Mouse (Mus musculus) liver, embryonic 11.5 days (tissue): Measurements from ENCODE around the gene Sgta. TPM values are rescaled to one million over a fixed set of nuclear protein-coding genes. Genes with fewer than 3 reads are reported as not detected.
A peak's percentile ranks its signal among the peaks of the same experiment; 100 is the strongest.

Experiments
- ATAC-seq: fragments of 200-750 bp; cut with Nextera tagmentation; replicated peaks from 2 replicates; pipeline ENCODE4 v1.8.0; 2017; ENCODE audit warnings: moderate number of reproducible peaks, mild to moderate bottlenecking, moderate TSS enrichment, moderate library complexity; ENCODE audit not compliant: low FRiP score
- DNase-seq: peaks from one replicate; pipeline ENCODE4 v3.0.0-alpha.2; 2017; ENCODE audit warnings: low spot score
- H3K27ac ChIP-seq: fragments of 300-500 bp; sonication (generic); 2 replicates; pipeline ENCODE4 v1.5.1; 2014; ENCODE audit warnings: mild to moderate bottlenecking, low read depth, low read length, control low read depth
- H3K27me3 ChIP-seq: fragments of 300-500 bp; sonication (generic); replicated peaks from 2 replicates; pipeline ENCODE4 v1.6.1; 2014; ENCODE audit warnings: low read length, mixed read lengths; ENCODE audit not compliant: control insufficient read depth, insufficient read depth
- H3K36me3 ChIP-seq: fragments of 300-500 bp; sonication (generic); 2 replicates; pipeline ENCODE4 v1.6.1; 2014; ENCODE audit warnings: mild to moderate bottlenecking, low read length, moderate library complexity, mixed read lengths; ENCODE audit not compliant: control insufficient read depth, insufficient read depth
- H3K4me1 ChIP-seq: fragments of 300-500 bp; sonication (generic); replicated peaks from 2 replicates; pipeline ENCODE4 v1.6.1; 2014; ENCODE audit warnings: low read length, mixed read lengths; ENCODE audit not compliant: control insufficient read depth, insufficient read depth
- H3K4me2 ChIP-seq: fragments of 300-500 bp; sonication (generic); 2 replicates; pipeline ENCODE4 v1.6.1; 2014; ENCODE audit warnings: mild to moderate bottlenecking, control low read depth, moderate library complexity
- H3K4me3 ChIP-seq: fragments of 300-500 bp; sonication (generic); 2 replicates; pipeline ENCODE4 v1.5.1; 2014; ENCODE audit warnings: low read depth, low read length, control low read depth
- H3K9ac ChIP-seq: fragments of 300-500 bp; sonication (generic); 2 replicates; pipeline ENCODE4 v1.6.1; 2014; ENCODE audit warnings: low read depth, low read length, control low read depth
- H3K9me3 ChIP-seq: fragments of 300-500 bp; sonication (generic); 2 replicates; pipeline ENCODE4 v1.6.1; 2016; ENCODE audit warnings: low read length, inconsistent platforms, mixed read lengths; ENCODE audit not compliant: control insufficient read depth
- WGBS: fragments of 180-500 bp; shearing (Covaris S2); extraction: QIAGEN DNeasy Blood & Tissue Kit; methylation state at CpG from one replicate; pipeline ENCODE4 v1.1.7; 2014; 5-methylcytosine and 5-hydroxymethylcytosine counted together
- polyA plus RNA-seq: library from polyadenylated mRNA; unstranded; fragments of >200 nt; fragmentation: Nextera tagmentation; extraction: Ambion mirVana; gene quantifications from 2 replicates; pipeline ENCODE4 v1.2.1, GENCODE M21; 2014

Gene Sgta
- 147 and 153 TPM in 2 replicates for polyA plus RNA-seq

GRCm38 (mm10) chr10:81059603-81060543 is at the start of gene Sgta:
Sgta (minus strand) TSS chr10:81060181.
- peaks cover 7% of the 10 kb centered on the region for H3K4me1 ChIP-seq
- no peaks in the 10 kb centered on the region for H3K27me3 ChIP-seq
- peak within 1 kb of the TSS; percentile 26; the same call in 1 of the 2 replicates for H3K27ac ChIP-seq
- H3K36me3 ChIP-seq = peaks cover 4% of the 10 kb centered on the region; the same call in 1 of the 2 replicates
- DNase-seq (peak; percentile 97), ATAC-seq (peak; percentile 90)
- H3K4me2 ChIP-seq = peak within 1 kb of the TSS; percentile 91
- peak within 1 kb of the TSS; percentile 91 for H3K4me3 ChIP-seq
- under 1% methylated on average over 48 of the region's 48 CpGs for WGBS
- peak within 1 kb of the TSS; percentile 83 for H3K9ac ChIP-seq
- no peaks in the 10 kb centered on the region for H3K9me3 ChIP-seq

GRCm38 (mm10) chr10:81106113-81106721 is 46.2 kb upstream of the Sgta start:
- Histone ChIP-seq H3K9me3 (no peaks in the 10 kb centered on the region), H3K4me1 (peaks cover 25% of the 10 kb centered on the region), H3K36me3 (peaks cover 28% of the 10 kb centered on the region), H3K27me3 (no peaks in the 10 kb centered on the region), H3K4me2 (peak overlapping the region; percentile 94), H3K9ac (peak overlapping the region; percentile 94), H3K4me3 (peak overlapping the region; percentile 94), H3K27ac (peak overlapping the region; percentile 99)
- WGBS = 0% methylated on average over 35 of the region's 35 CpGs
- ATAC-seq (peak; percentile 89), DNase-seq (peak; percentile 89)

GRCm38 (mm10) chr10:81105565-81106112 is 45.7 kb upstream of the Sgta start, which contains the start of gene Map2k2:
Map2k2 (plus strand) TSS chr10:81105915.
- H3K9ac ChIP-seq = peak within 1 kb of the TSS; percentile 94
- DNase-seq (peak; percentile 92), ATAC-seq (peak; percentile 90)
- peak within 1 kb of the TSS; percentile 94 for H3K4me2 ChIP-seq
- H3K27me3 ChIP-seq = no peaks in the 10 kb centered on the region
- peak within 1 kb of the TSS; percentile 99 for H3K27ac ChIP-seq
- peaks cover 26% of the 10 kb centered on the region for H3K4me1 ChIP-seq
- no peaks in the 10 kb centered on the region for H3K9me3 ChIP-seq
- WGBS = under 1% methylated on average over 56 of the region's 56 CpGs
- H3K36me3 ChIP-seq = peaks cover 23% of the 10 kb centered on the region
- H3K4me3 ChIP-seq = peak within 1 kb of the TSS; percentile 94

DNA sequence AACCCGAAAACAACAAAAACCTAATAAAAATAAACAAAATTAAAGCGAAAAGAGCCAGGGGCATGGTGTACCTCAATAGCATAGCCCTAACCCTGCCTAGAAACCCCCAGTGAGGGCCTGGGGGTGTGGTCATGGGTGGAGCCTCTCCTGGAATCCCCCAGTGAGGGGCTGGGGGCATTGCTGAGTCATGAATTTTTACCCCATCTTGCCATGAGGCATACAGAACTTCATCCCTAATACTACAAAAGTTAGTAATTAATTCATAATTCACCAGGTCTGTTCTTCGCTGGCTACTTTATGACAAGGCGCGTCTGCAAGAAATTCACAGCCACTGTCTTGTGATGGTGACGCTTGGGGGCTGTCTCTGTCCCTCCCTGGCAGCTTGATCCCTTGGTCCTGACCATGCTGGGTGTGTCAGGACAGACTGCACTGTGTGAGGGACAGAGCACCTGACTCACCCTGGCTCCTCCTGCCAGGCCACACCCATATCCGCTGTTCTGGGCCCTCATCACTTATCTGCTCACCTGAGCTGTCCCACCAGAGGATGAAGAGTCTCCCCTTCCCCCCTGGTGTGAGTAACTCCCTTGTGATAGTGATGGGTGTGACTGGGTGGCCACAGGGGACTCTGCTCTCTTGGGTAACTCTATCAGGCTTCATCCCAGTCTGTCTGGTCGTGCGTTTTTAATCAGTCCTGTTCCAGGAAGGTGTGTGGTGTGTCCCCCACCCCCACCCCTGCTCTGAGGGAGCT is 35.1 kb upstream of the Sgta start:
- H3K27me3 ChIP-seq = peaks cover 2% of the 10 kb centered on the region; the same call in 1 of the 2 replicates
- H3K9ac ChIP-seq = no peak overlapping the region
- H3K4me3 ChIP-seq = no peak overlapping the region
- H3K4me2 ChIP-seq = peak overlapping the region; percentile 21; the same call in 1 of the 2 replicates
- H3K9me3 ChIP-seq = 0 out of 2 replicates have a peak, but pooled peaks cover 3% of the 10 kb centered on the region
- H3K36me3 ChIP-seq = no peaks in the 10 kb centered on the region
- peaks cover 37% of the 10 kb centered on the region for H3K4me1 ChIP-seq
- 44% methylated on average over 9 of the region's 9 CpGs for WGBS
- DNase-seq (peak; percentile 60), ATAC-seq (peak; percentile 92)
- peak overlapping the region; percentile 15 for H3K27ac ChIP-seq

DNA sequence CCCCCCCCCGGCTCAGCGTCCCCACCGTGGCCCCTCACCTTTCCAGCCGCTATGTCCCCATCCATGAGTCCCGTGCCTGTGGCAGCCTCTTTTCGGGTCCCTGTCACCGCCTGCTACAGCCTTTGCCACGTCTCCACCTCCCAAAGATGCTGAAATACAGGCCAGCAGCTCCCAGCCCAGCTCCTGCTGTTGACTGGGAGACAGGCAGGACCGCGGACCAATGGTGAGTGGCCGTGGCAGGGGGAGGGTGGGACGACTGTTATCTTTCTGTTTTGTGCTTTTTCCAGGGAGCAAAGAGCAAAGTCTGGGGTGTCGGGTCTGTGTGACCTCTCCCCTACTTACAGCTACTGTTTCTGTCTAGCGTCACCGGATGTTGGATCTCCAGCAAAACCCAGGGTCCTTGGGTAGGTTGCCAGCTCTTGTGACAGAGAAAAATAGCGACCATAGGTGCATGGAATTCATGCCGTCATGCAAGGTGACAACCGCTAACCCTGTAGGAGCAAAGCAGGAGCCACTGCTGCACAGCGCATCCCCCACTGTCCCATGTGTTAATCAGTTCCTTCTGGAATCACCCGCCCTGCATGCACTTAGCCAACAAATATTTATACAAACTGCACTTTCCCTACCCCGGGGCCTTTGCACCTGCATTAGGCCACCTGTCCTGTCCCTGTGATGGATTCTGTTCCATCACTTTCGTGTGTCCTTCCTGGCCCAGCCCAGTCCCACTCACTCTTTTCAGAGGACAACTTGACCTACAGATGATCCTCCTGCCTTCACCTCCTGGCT is 32.7 kb upstream of the Sgta start:
- ATAC-seq (peak; percentile 58), DNase-seq (peak; percentile 78)
- H3K4me1 ChIP-seq = peaks cover 37% of the 10 kb centered on the region
- H3K36me3 ChIP-seq = peaks cover under 1% of the 10 kb centered on the region; the same call in 1 of the 2 replicates
- 0 out of 2 replicates have a peak overlapping the region, but pooled peaks have one; percentile 6 for H3K4me3 ChIP-seq
- 45% methylated on average over 22 of the region's 22 CpGs for WGBS
- peak overlapping the region; percentile 74 for H3K27ac ChIP-seq
- H3K4me2 ChIP-seq = peak overlapping the region; percentile 47
- 0 out of 2 replicates have a peak, but pooled peaks cover 3% of the 10 kb centered on the region for H3K9me3 ChIP-seq
- no peak overlapping the region for H3K9ac ChIP-seq
- peaks cover 2% of the 10 kb centered on the region; the same call in 1 of the 2 replicates for H3K27me3 ChIP-seq

DNA sequence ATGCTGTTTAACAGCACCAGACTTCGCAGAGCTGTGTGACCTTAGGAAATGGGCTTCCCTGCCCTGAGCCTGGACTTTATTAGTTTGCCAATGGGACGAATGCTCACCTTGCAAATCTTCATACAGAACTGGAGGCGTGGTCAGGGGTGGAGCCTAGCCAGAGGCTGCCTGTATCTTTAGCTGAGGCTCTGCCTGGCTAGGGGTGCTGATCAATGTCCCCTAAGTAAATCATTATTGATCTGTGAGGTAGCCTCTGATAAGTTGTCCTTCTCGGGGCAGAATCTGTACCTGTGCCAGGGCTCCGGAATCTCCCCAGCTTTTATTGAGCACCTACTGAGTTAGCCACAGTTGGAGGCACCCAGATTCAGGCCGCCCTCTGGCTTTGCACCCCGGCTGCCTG is 30.6 kb upstream of the Sgta start:
- DNase-seq (no peak), ATAC-seq (no peak)
- Histone ChIP-seq H3K9ac (no peak overlapping the region), H3K27me3 (peaks cover 2% of the 10 kb centered on the region; the same call in 1 of the 2 replicates), H3K36me3 (peaks cover 2% of the 10 kb centered on the region; the same call in 1 of the 2 replicates), H3K27ac (peak overlapping the region; percentile 25; the same call in 1 of the 2 replicates), H3K4me3 (0 out of 2 replicates have a peak overlapping the region, but pooled peaks have one; percentile 6), H3K4me2 (0 out of 2 replicates have a peak overlapping the region, but pooled peaks have one; percentile 7), H3K9me3 (peaks cover 2% of the 10 kb centered on the region; the same call in 1 of the 2 replicates), H3K4me1 (peaks cover 28% of the 10 kb centered on the region)
- 61% methylated on average over 7 of the region's 7 CpGs for WGBS

- 64% methylated on average over 2 of the region's 2 CpGs for WGBS
- Histone ChIP-seq H3K9ac (no peak overlapping the region), H3K4me3 (no peak overlapping the region), H3K36me3 (peaks cover 2% of the 10 kb centered on the region; the same call in 1 of the 2 replicates), H3K27ac (no peak overlapping the region), H3K4me2 (no peak overlapping the region), H3K27me3 (peaks cover 2% of the 10 kb centered on the region; the same call in 1 of the 2 replicates), H3K9me3 (peaks cover 2% of the 10 kb centered on the region; the same call in 1 of the 2 replicates), H3K4me1 (peaks cover 17% of the 10 kb centered on the region)
- no peak for ATAC-seq
- no peak for DNase-seq
These were observed 29.2 kb upstream of the Sgta start for GRCm38 (mm10) chr10:81089216-81089615.
